Comparison of ENCODE assay signal across 7 mouse cellular contexts in the genomic region with DNA sequence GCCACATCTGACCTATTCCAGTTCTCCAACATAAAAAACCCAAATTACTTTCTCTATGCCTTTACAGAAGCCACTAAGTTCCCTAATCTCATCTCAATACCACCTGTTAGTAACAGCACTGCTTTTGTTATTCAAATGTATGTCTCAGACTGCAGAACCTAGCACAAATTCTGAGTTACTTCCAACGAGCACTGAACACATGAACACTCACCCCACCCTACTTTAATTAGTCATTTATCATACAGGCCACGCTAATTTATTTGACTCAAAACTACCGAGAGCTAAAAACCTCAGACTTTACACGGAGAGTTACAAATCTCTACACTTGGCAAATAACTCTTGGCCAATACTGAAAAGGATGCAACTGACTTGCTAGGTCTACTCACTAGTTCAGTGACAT. TPM values are rescaled to one million over a fixed set of nuclear protein-coding genes. Genes with fewer than 3 reads are reported as not detected.
A peak's percentile ranks its signal among the peaks of the same experiment; 100 is the strongest.
DNase-seq lines count a peak whose midpoint lies in the region; ATAC-seq and TF ChIP-seq lines count a peak whose summit lies in the region.

No protein-coding gene starts in this region.

- H3K36me3 ChIP-seq in lung, postnatal 0 days (ENCODE audit: insufficient read depth, low read length), result no peaks in the 10 kb centered on the region
- H3K36me3 ChIP-seq in embryonic facial prominence, embryonic 15.5 days, result peaks cover 4% of the 10 kb centered on the region; the same call in 1 of the 2 replicates
- H3K36me3 ChIP-seq in limb, embryonic 12.5 days, result peaks cover 2% of the 10 kb centered on the region; the same call in 1 of the 2 replicates
- no peaks in the 10 kb centered on the region for H3K36me3 ChIP-seq in stomach, embryonic 14.5 days (ENCODE audit: control insufficient read depth, insufficient read depth, low read length)

- no peaks in the 10 kb centered on the region; the same call in 1 of the 2 replicates for H3K4me1 ChIP-seq in lung, postnatal 0 days (ENCODE audit: insufficient read depth, low read depth, low read length)
- H3K4me1 ChIP-seq in embryonic facial prominence, embryonic 15.5 days, result peaks cover 17% of the 10 kb centered on the region
- H3K4me1 ChIP-seq in limb, embryonic 12.5 days (replicated peaks), result peaks cover 17% of the 10 kb centered on the region
- peaks cover 8% of the 10 kb centered on the region; the same call in 1 of the 2 replicates for H3K4me1 ChIP-seq in stomach, embryonic 14.5 days (ENCODE audit: control insufficient read depth, insufficient read depth, low read length)

- H3K9me3 ChIP-seq in lung, postnatal 0 days (ENCODE audit: low read length), result no peaks in the 10 kb centered on the region
- H3K9me3 ChIP-seq in embryonic facial prominence, embryonic 15.5 days (replicated peaks), result no peaks in the 10 kb centered on the region
- no peaks in the 10 kb centered on the region for H3K9me3 ChIP-seq in limb, embryonic 12.5 days
- no peaks in the 10 kb centered on the region for H3K9me3 ChIP-seq in stomach, embryonic 14.5 days (ENCODE audit: control insufficient read depth, low read depth, low read length)

- H3K4me3 ChIP-seq in lung, postnatal 0 days (ENCODE audit: low read depth, low read length), result peak overlapping the region; percentile 95
- peak overlapping the region; percentile 98 for H3K4me3 ChIP-seq in embryonic facial prominence, embryonic 15.5 days (replicated peaks)
- H3K4me3 ChIP-seq in limb, embryonic 12.5 days (replicated peaks), result peak overlapping the region; percentile 92
- peak overlapping the region; percentile 91 for H3K4me3 ChIP-seq in stomach, embryonic 14.5 days (ENCODE audit: low read depth, low read length)

- TF ChIP-seq CTCF in lung, postnatal 0 days (IDR thresholded peaks at IDR 0.05), result no peak

- ATAC-seq in lung, postnatal 0 days, result no peak
- no peak for ATAC-seq in embryonic facial prominence, embryonic 15.5 days (ENCODE audit: insufficient number of reproducible peaks, low FRiP score, low TSS enrichment, low read depth)
- no peak for ATAC-seq in limb, embryonic 12.5 days (ENCODE audit: insufficient number of reproducible peaks, insufficient read depth, low FRiP score, low TSS enrichment, low read depth)
- ATAC-seq in stomach, embryonic 14.5 days (ENCODE audit: insufficient number of reproducible peaks, insufficient read depth, low FRiP score, low read depth), result no peak

- no peaks in the 10 kb centered on the region for H3K27me3 ChIP-seq in lung, postnatal 0 days (replicated peaks; ENCODE audit: insufficient read depth, low read length)
- H3K27me3 ChIP-seq in embryonic facial prominence, embryonic 15.5 days, result no peaks in the 10 kb centered on the region
- no peaks in the 10 kb centered on the region for H3K27me3 ChIP-seq in limb, embryonic 12.5 days
- H3K27me3 ChIP-seq in stomach, embryonic 14.5 days (ENCODE audit: control insufficient read depth, insufficient read depth, low read length), result no peaks in the 10 kb centered on the region

- peak overlapping the region; percentile 97 for H3K27ac ChIP-seq in lung, postnatal 0 days (ENCODE audit: low read length)
- peak overlapping the region; percentile 96 for H3K27ac ChIP-seq in embryonic facial prominence, embryonic 15.5 days (replicated peaks)
- peak overlapping the region; percentile 98 for H3K27ac ChIP-seq in limb, embryonic 12.5 days
- peak overlapping the region; percentile 98; the same call in 1 of the 2 replicates for H3K27ac ChIP-seq in stomach, embryonic 14.5 days (ENCODE audit: low read length)

- 5% methylated on average over 4 of the region's 4 CpGs for WGBS in lung, postnatal 0 days
- 6% methylated on average over 4 of the region's 4 CpGs for WGBS in embryonic facial prominence, embryonic 15.5 days
- WGBS in limb, embryonic 12.5 days, result 7% methylated on average over 4 of the region's 4 CpGs
- 2% methylated on average over 4 of the region's 4 CpGs for WGBS in stomach, embryonic 14.5 days

- peak overlapping the region; percentile 69 for H3K4me2 ChIP-seq in lung, postnatal 0 days (replicated peaks; ENCODE audit: low read depth, low read length)
- peak overlapping the region; percentile 59 for H3K4me2 ChIP-seq in embryonic facial prominence, embryonic 15.5 days (replicated peaks)
- peak overlapping the region; percentile 73 for H3K4me2 ChIP-seq in limb, embryonic 12.5 days
- H3K4me2 ChIP-seq in stomach, embryonic 14.5 days (replicated peaks; ENCODE audit: low read depth, low read length), result peak overlapping the region; percentile 66

- intact Hi-C loops in gastrocnemius, postnatal 14 days (cut with DNase I; ENCODE audit: low total_unique reads), result no loop called here

- TF ChIP-seq EP300 in lung, postnatal 0 days (IDR thresholded peaks at IDR 0.05), result no peak

- no peak for DNase-seq in lung, postnatal 0 days (ENCODE audit: low spot score)
- no peak for DNase-seq in lung, postnatal 10 days
- no peak for DNase-seq in gastrocnemius, postnatal 14 days
- DNase-seq in layer of hippocampus, postnatal 14 days (ENCODE audit: low spot score in 2 of 2), result no peak

- peak overlapping the region; percentile 92 for H3K9ac ChIP-seq in lung, postnatal 0 days (replicated peaks; ENCODE audit: low read depth)
- peak overlapping the region; percentile 94 for H3K9ac ChIP-seq in embryonic facial prominence, embryonic 15.5 days
- H3K9ac ChIP-seq in limb, embryonic 12.5 days (replicated peaks), result peak overlapping the region; percentile 97
- peak overlapping the region; percentile 97 for H3K9ac ChIP-seq in stomach, embryonic 14.5 days (replicated peaks; ENCODE audit: low read depth, low read length)

RNA-seq across cellular contexts. Expression of gene Srsf11, which starts 4.3 kb away (rescaled TPM):
- 190 and 200 TPM in 2 replicates for polyA plus RNA-seq in lung, postnatal 0 days (2015; fragmentation: Nextera tagmentation; extraction: Ambion mirVana)
- 285 and 288 TPM in 2 replicates for polyA plus RNA-seq in embryonic facial prominence, embryonic 15.5 days (2015; fragmentation: Nextera tagmentation; extraction: Ambion mirVana)
- polyA plus RNA-seq in limb, embryonic 12.5 days (2016; fragmentation: Nextera tagmentation; extraction: Ambion mirVana), result 347 and 349 TPM in 2 replicates
- polyA plus RNA-seq in stomach, embryonic 14.5 days (2014; fragmentation: Nextera tagmentation; extraction: Ambion mirVana), result 307 and 321 TPM in 2 replicates
- total RNA-seq in gastrocnemius, postnatal 14 days (2021), result 10 to 100 TPM; 46.9 to 52.2 TPM
- total RNA-seq in layer of hippocampus, postnatal 14 days (2021), result 100 to 1,000 TPM; 157 to 191 TPM

RNA-seq across cellular contexts. Expression of gene Lrrc40, which starts 4.4 kb away (rescaled TPM):
- polyA plus RNA-seq in lung, postnatal 0 days (2015; fragmentation: Nextera tagmentation; extraction: Ambion mirVana), result 15.1 and 16.5 TPM in 2 replicates
- 40.0 and 42.5 TPM in 2 replicates for polyA plus RNA-seq in embryonic facial prominence, embryonic 15.5 days (2015; fragmentation: Nextera tagmentation; extraction: Ambion mirVana)
- 67.7 and 76.1 TPM in 2 replicates for polyA plus RNA-seq in limb, embryonic 12.5 days (2016; fragmentation: Nextera tagmentation; extraction: Ambion mirVana)
- polyA plus RNA-seq in stomach, embryonic 14.5 days (2014; fragmentation: Nextera tagmentation; extraction: Ambion mirVana), result 49.4 and 60.3 TPM in 2 replicates
- 1 to 10 TPM; 7.5 to 9.5 TPM for total RNA-seq in gastrocnemius, postnatal 14 days (2021)
- 10 to 100 TPM; 26.2 to 29.1 TPM for total RNA-seq in layer of hippocampus, postnatal 14 days (2021)
